Mouse (Mus musculus) spleen, adult 2 months (tissue): ENCODE measurements around the gene Syce3.

ENCODE experiments used
- CTCF ChIP-seq: fragments of 200-500 bp; IDR thresholded peaks from 2 replicates; pipeline ENCODE4 v1.5.1; 2011; ENCODE audit warnings: mild to moderate bottlenecking, inconsistent platforms; ENCODE audit not compliant: insufficient read depth, insufficient read length, insufficient replicate concordance; ENCODE audit errors: extremely low read depth
- POLR2A ChIP-seq: fragments of 200-500 bp; IDR thresholded peaks from 2 replicates; pipeline ENCODE4 v1.6.1; 2011; ENCODE audit warnings: low read depth, low read length, inconsistent platforms

DNA sequence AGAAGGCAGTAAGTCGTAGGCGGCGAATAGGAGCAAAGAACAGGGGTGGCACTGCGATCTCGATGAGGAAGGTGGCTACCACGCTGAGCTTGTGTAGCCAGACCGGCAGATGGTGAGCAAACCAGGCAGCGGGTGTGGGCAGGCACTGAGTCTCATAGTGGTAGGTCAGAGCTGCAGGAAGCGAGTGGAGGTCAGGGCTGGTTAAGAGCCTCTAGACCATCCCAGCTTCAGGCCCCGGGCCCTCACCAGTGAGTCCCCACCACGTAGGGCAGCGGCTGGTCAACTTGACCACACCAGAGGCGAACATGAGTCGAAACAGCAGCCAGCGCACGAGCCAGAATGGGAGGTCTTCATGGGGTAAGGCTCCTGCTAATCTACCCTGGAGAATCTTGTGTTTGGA lies 56.5 kb downstream of the Syce3 start:
- TF ChIP-seq CTCF (no peak), POLR2A (no peak)
